Mouse (Mus musculus) macrophage (primary cell): ENCODE measurements around the gene Nr6a1. TPM values are rescaled to one million over a fixed set of nuclear protein-coding genes. Genes with fewer than 3 reads are reported as not detected.

Source experiments
- H3K27ac ChIP-seq: fragments of 350-480 bp; formaldehyde crosslinking; 2 replicates; pipeline ENCODE4 v1.9.0; 2021
- H3K36me3 ChIP-seq: fragments of 350-480 bp; formaldehyde crosslinking; 2 replicates; pipeline ENCODE4 v1.9.0; 2021; ENCODE audit errors: inconsistent target
- H3K4me3 ChIP-seq: fragments of 350-480 bp; formaldehyde crosslinking; 2 replicates; pipeline ENCODE4 v1.9.0; 2021; ENCODE audit errors: inconsistent target
- H3K79me2 ChIP-seq: fragments of 350-480 bp; formaldehyde crosslinking; 2 replicates; pipeline ENCODE4 v1.9.0; 2021; ENCODE audit errors: inconsistent target
- WGBS: methylation state at CpG from one replicate; pipeline ENCODE4 v1.1.7; 2026; ENCODE audit warnings: inconsistent platforms; ENCODE audit not compliant: missing documents; 5-methylcytosine and 5-hydroxymethylcytosine counted together
- polyA plus RNA-seq: library from polyadenylated mRNA; stranded (reverse); fragments of 250-400 nt; gene quantifications from 3 replicates; pipeline ENCODE4 v1.2.4, GENCODE M21; 2018; ENCODE audit warnings: inconsistent platforms
- total RNA-seq, 78 experiments: library from RNA; depleted of rRNA; stranded (reverse); fragments of 250-400 nt; gene quantifications; 1 replicate in 9 of 78; 2 replicates in 24 of 78; 3 replicates in 43 of 78; 4 replicates in 2 of 78; pipeline ENCODE4 v1.2.4; 2018; ENCODE audit warnings: inconsistent platforms in 56 of 78

The Nr6a1 gene
- total RNA-seq (2018; cell fraction: chromatin; rRNA removed), result 10 to 100 TPM in 22 of 26 experiments, 1 to 10 TPM in 4; 6.7 to 31.8 (median 16.7) TPM
- total RNA-seq (2018; cell fraction: cytosol; rRNA removed), result 1 to 10 TPM in 21 of 26 experiments, under 1 TPM in 5; 0.54 to 2.1 (median 1.6) TPM
- 10 to 100 TPM in 12 of 26 experiments, 1 to 10 TPM in 14; 4.3 to 20.5 (median 9.1) TPM for total RNA-seq (2018; cell fraction: nucleus; rRNA removed)
- 1.0 to 1.4 TPM (median 1.3 TPM) in 3 replicates for polyA plus RNA-seq

GRCm38 (mm10) chr2:38927115-38927979 lies at the start of gene Nr6a1:
Gene Nr6a1 (minus strand): TSS chr2:38927688.
- Histone ChIP-seq H3K36me3 (no peaks in the 10 kb centered on the region), H3K27ac (peak within 1 kb of the TSS; percentile 52), H3K79me2 (no peaks in the 10 kb centered on the region), H3K4me3 (peak within 1 kb of the TSS; percentile 43)
- 10% methylated on average over 10 of the region's 19 CpGs for WGBS

- Histone ChIP-seq H3K36me3 (no peaks in the 10 kb centered on the region), H3K79me2 (no peaks in the 10 kb centered on the region), H3K4me3 (no peak overlapping the region), H3K27ac (no peak overlapping the region)
- WGBS, result 88% methylated on average over 17 of the region's 21 CpGs
Measured at GRCm38 (mm10) chr2:38975941-38976805, 48.7 kb upstream of the Nr6a1 start.

GRCm38 (mm10) chr2:38975181-38975580 lies 47.7 kb upstream of the Nr6a1 start:
- no peak overlapping the region for H3K4me3 ChIP-seq
- H3K79me2 ChIP-seq, result no peaks in the 10 kb centered on the region
- 92% methylated on average over 2 of the region's 3 CpGs for WGBS
- H3K27ac ChIP-seq, result no peak overlapping the region
- H3K36me3 ChIP-seq, result no peaks in the 10 kb centered on the region

- WGBS, result 11% methylated on average over 2 of the region's 2 CpGs
- Histone ChIP-seq H3K79me2 (no peaks in the 10 kb centered on the region), H3K4me3 (no peak overlapping the region), H3K36me3 (no peaks in the 10 kb centered on the region), H3K27ac (no peak overlapping the region)
Measured at GRCm38 (mm10) chr2:38974171-38974570, 46.7 kb upstream of the Nr6a1 start.

GRCm38 (mm10) chr2:38973701-38974100 lies 46.2 kb upstream of the Nr6a1 start:
- Histone ChIP-seq H3K27ac (no peak overlapping the region), H3K36me3 (no peaks in the 10 kb centered on the region), H3K79me2 (no peaks in the 10 kb centered on the region), H3K4me3 (no peak overlapping the region)
- 91% methylated on average over 7 of the region's 7 CpGs for WGBS

- Histone ChIP-seq H3K4me3 (no peak overlapping the region), H3K27ac (no peak overlapping the region), H3K79me2 (no peaks in the 10 kb centered on the region), H3K36me3 (no peaks in the 10 kb centered on the region)
- WGBS, result 48% methylated on average over 2 of the region's 2 CpGs
Measured at GRCm38 (mm10) chr2:38973223-38973622, 45.7 kb upstream of the Nr6a1 start.

- Histone ChIP-seq H3K79me2 (no peaks in the 10 kb centered on the region), H3K36me3 (no peaks in the 10 kb centered on the region), H3K4me3 (no peak overlapping the region), H3K27ac (no peak overlapping the region)
- WGBS, result 93% methylated on average over 5 of the region's 5 CpGs
Measured at GRCm38 (mm10) chr2:38970057-38970456, 42.6 kb upstream of the Nr6a1 start.

GRCm38 (mm10) chr2:38969650-38970049 lies 42.2 kb upstream of the Nr6a1 start:
- Histone ChIP-seq H3K36me3 (no peaks in the 10 kb centered on the region), H3K4me3 (no peak overlapping the region), H3K27ac (no peak overlapping the region), H3K79me2 (no peaks in the 10 kb centered on the region)
- 100% methylated on average over 2 of the region's 2 CpGs for WGBS

GRCm38 (mm10) chr2:38964198-38964597 lies 36.7 kb upstream of the Nr6a1 start:
- Histone ChIP-seq H3K79me2 (no peaks in the 10 kb centered on the region), H3K36me3 (no peaks in the 10 kb centered on the region)
- WGBS, result 68% methylated on average over 4 of the region's 4 CpGs

GRCm38 (mm10) chr2:38957671-38958223 lies 30.3 kb upstream of the Nr6a1 start:
- no peaks in the 10 kb centered on the region for H3K79me2 ChIP-seq
- H3K36me3 ChIP-seq, result no peaks in the 10 kb centered on the region
- 75% methylated on average over 5 of the region's 5 CpGs for WGBS
- no peak overlapping the region for H3K27ac ChIP-seq
- no peak overlapping the region for H3K4me3 ChIP-seq

More at GRCm38 (mm10) chr2:38964198-38964597, 36.7 kb upstream of the Nr6a1 start:
- Histone ChIP-seq H3K4me3 (no peak overlapping the region), H3K27ac (no peak overlapping the region)

- Histone ChIP-seq H3K4me3 (no peak overlapping the region), H3K79me2 (no peaks in the 10 kb centered on the region), H3K36me3 (no peaks in the 10 kb centered on the region), H3K27ac (no peak overlapping the region)
- 25% methylated on average over 2 of the region's 2 CpGs for WGBS
Measured at GRCm38 (mm10) chr2:38956062-38956461, 28.6 kb upstream of the Nr6a1 start.

GRCm38 (mm10) chr2:38953152-38953883 lies 25.8 kb upstream of the Nr6a1 start:
- WGBS, result 89% methylated on average over 5 of the region's 5 CpGs
- H3K36me3 ChIP-seq, result no peaks in the 10 kb centered on the region
- H3K4me3 ChIP-seq, result no peak overlapping the region
- no peaks in the 10 kb centered on the region for H3K79me2 ChIP-seq
- no peak overlapping the region for H3K27ac ChIP-seq

GRCm38 (mm10) chr2:38950281-38950719 lies 22.8 kb upstream of the Nr6a1 start:
- 46% methylated on average over 7 of the region's 7 CpGs for WGBS
- Histone ChIP-seq H3K27ac (no peak overlapping the region), H3K36me3 (no peaks in the 10 kb centered on the region), H3K79me2 (no peaks in the 10 kb centered on the region), H3K4me3 (no peak overlapping the region)

GRCm38 (mm10) chr2:38947566-38947965 lies 20.1 kb upstream of the Nr6a1 start:
- H3K36me3 ChIP-seq, result no peaks in the 10 kb centered on the region
- no peak overlapping the region for H3K4me3 ChIP-seq
- 52% methylated on average over 6 of the region's 7 CpGs for whole genome bisulfite sequencing
- no peak overlapping the region for H3K27ac ChIP-seq
- no peaks in the 10 kb centered on the region for H3K79me2 ChIP-seq
